Mouse (Mus musculus): Measurements from ENCODE around the gene Ccdc106. TPM values are rescaled to one million over a fixed set of nuclear protein-coding genes. Genes with fewer than 3 reads are reported as not detected.
"Not testable (repeated sequence)": the region's sequence is repeated elsewhere in the genome, so short reads cannot be mapped to it uniquely, and the experiment has no call there.

Ccdc106 gene
- polyA plus RNA-seq, 1 experiment from 2014 or later, result 2.9 TPM

DNA sequence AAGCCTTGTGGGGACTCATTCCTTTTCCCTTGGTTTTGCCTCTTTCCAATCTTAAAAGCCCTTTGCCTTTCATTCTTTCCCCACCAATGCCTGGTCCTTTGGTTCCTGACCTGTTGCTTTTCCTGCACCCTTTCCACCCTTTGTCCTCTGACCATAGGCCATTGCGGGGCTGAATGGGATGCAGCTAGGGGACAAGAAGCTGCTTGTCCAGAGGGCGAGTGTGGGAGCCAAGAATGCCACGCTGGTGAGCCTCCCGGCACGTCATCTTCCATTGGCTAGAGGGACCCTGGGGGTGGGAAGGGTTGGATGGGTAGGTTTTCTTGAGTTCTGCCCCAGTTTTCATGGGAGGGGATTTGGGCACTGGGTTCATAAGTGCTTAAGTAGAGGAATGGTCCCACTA, 54.6 kb downstream of the Ccdc106 start:
- Histone ChIP-seq H3K27me3 (ENCODE audit: control insufficient read depth, insufficient read depth, low read length) (no peaks in the 10 kb centered on the region), H3K4me3 (ENCODE audit: low read depth, low read length) (no peak overlapping the region), H3K9me3 (replicated peaks; ENCODE audit: control insufficient read depth, low read length) (no peaks in the 10 kb centered on the region), H3K36me3 (ENCODE audit: control insufficient read depth, insufficient read depth, low read length) (peaks cover 53% of the 10 kb centered on the region), H3K9ac (ENCODE audit: low read depth, low read length) (no peak overlapping the region), H3K27ac (ENCODE audit: low read depth, low read length) (no peak overlapping the region), H3K4me2 (no peak overlapping the region), H3K4me1 (ENCODE audit: control insufficient read depth, insufficient read depth, low read length) (peaks cover 2% of the 10 kb centered on the region; the same call in 1 of the 2 replicates)
- 93% methylated on average over 5 of the region's 5 CpGs for WGBS (ENCODE audit: insufficient replicate concordance)
- no peak for ATAC-seq (replicated peaks; ENCODE audit: insufficient number of reproducible peaks, low FRiP score, low TSS enrichment)

DNA sequence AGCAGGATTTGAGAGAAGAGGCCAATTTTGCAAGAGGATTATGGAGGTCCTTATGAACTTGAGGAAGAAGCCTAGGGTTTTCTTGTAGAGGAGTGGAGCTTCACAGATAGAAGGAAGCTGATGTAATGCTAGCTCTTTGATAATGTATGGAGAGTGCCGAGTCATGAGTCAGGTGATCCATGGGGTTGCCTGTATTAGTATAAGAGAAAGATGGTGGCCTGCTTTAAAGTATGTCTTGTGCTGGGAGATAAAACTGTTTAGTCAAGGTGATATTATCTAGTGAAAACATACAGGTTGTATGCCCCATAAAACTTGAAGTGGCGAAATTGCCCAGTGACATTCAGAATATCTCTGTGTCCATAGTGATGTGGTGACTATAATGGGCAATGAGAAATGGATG, 56.6 kb downstream of the Ccdc106 start:
- peaks cover 34% of the 10 kb centered on the region for H3K36me3 ChIP-seq (ENCODE audit: control insufficient read depth, insufficient read depth, low read length)
- H3K9ac ChIP-seq (ENCODE audit: low read depth, low read length), result no peak overlapping the region

DNA sequence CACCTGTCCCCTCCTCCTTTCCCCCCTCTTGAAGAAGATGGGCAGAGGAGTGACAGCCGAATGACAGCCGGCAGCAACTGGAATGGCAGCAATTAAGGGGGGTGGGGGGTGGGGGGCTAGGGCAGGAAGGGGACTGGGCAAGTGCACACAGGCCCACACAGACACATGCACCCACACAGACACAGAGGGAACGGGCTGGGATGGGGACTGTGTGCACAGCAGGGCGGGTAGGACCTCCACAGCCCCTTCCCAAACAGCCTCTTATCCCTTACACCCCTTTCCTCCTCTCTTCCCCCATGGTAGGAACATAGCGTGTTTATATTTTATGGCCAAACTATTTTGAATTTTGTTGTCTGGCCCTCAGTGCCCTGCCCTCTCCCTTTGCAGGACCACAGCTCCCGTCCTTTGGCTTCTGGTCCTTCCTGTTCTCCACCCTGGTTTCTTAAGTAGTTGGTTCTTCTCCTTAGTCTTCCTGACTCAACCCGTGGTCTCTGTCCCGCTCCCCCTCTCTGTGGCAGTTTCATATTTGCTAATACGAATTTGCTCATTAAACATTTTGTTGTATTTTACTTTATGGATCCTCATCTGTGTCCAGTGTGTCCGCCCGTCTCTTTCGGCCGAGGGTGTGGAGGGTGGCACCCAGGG, 59.1 kb downstream of the Ccdc106 start:
- Histone ChIP-seq H3K27ac (ENCODE audit: low read depth, low read length) (peak overlapping the region; percentile 95), H3K4me3 (ENCODE audit: low read depth, low read length) (peak overlapping the region; percentile 81), H3K4me1 (ENCODE audit: control insufficient read depth, insufficient read depth, low read length) (peaks cover 15% of the 10 kb centered on the region), H3K9ac (ENCODE audit: low read depth, low read length) (peak overlapping the region; percentile 91; the same call in 1 of the 2 replicates), H3K36me3 (ENCODE audit: control insufficient read depth, insufficient read depth, low read length) (peaks cover 21% of the 10 kb centered on the region), H3K4me2 (peak overlapping the region; percentile 70)
- WGBS (ENCODE audit: insufficient replicate concordance), result 50% methylated on average over 9 of the region's 13 CpGs
- H3K27me3 ChIP-seq (ENCODE audit: control insufficient read depth, insufficient read depth, low read length); H3K9me3 ChIP-seq (replicated peaks; ENCODE audit: control insufficient read depth, low read length): not testable (repeated sequence)
- ATAC-seq (replicated peaks; ENCODE audit: insufficient number of reproducible peaks, low FRiP score, low TSS enrichment), result 0 out of 2 replicates have a peak, but pooled peaks have one; percentile 7

More for the DNA sequence above, 56.6 kb downstream of the Ccdc106 start:
- Histone ChIP-seq H3K4me1 (ENCODE audit: control insufficient read depth, insufficient read depth, low read length) (peaks cover 12% of the 10 kb centered on the region), H3K27me3 (ENCODE audit: control insufficient read depth, insufficient read depth, low read length) (no peaks in the 10 kb centered on the region), H3K4me2 (no peak overlapping the region), H3K9me3 (replicated peaks; ENCODE audit: control insufficient read depth, low read length) (no peaks in the 10 kb centered on the region), H3K4me3 (ENCODE audit: low read depth, low read length) (no peak overlapping the region), H3K27ac (ENCODE audit: low read depth, low read length) (no peak overlapping the region)
- no peak for ATAC-seq (replicated peaks; ENCODE audit: insufficient number of reproducible peaks, low FRiP score, low TSS enrichment)
- WGBS (ENCODE audit: insufficient replicate concordance), result 76% methylated on average over 2 of the region's 2 CpGs

DNA sequence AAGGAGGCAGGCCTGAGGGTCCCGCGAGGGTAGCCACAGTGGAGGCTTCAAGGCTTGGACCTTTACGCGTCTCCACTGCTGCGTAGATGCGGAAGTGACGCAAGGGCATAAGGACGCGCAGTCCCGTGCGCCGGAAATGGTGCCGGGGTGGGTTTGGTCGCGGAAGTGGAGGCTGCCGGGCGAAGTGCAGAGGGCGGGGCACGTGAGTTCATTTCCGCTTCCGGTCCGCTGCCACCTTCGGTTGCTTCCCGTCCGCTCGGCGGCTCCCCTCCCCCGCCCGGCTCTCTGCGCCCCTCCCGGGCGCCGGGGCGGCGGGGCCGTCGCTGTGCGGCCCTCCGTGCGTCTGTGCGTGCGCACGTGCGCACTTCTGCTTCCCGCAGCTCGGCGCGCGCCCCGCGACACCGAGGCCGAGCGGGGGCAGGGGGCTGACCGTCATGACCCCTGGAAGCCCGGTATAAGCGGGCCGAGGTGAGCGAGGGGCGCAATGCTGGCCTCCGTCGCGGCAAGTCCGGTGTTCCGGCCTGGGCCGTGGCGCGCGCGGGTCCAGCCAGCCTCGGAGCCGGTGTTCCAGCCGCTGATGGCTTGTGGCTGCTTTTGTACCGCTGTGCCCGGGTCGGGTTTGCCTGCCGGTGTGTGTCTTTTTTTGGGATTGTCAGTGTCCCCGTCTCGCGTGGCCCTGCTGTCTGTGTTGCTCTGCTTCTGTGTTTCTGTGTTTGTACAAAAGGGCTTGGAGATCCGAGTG, 59.8 kb downstream of the Ccdc106 start, which contains the start of gene Epn1:
Epn1 (plus strand) TSS at position 226 of the 742 bp plus-strand sequence.
- peaks cover 15% of the 10 kb centered on the region for H3K4me1 ChIP-seq (ENCODE audit: control insufficient read depth, insufficient read depth, low read length)
- peak within 1 kb of the TSS; percentile 95 for H3K27ac ChIP-seq (ENCODE audit: low read depth, low read length)
- peaks cover 19% of the 10 kb centered on the region for H3K36me3 ChIP-seq (ENCODE audit: control insufficient read depth, insufficient read depth, low read length)
- H3K4me2 ChIP-seq, result peak within 1 kb of the TSS; percentile 70
- under 1% methylated on average over 81 of the region's 81 CpGs for WGBS (ENCODE audit: insufficient replicate concordance)
- peak within 1 kb of the TSS; percentile 81 for H3K4me3 ChIP-seq (ENCODE audit: low read depth, low read length)
- H3K9me3 ChIP-seq (replicated peaks; ENCODE audit: control insufficient read depth, low read length), result no peaks in the 10 kb centered on the region
- H3K9ac ChIP-seq (ENCODE audit: low read depth, low read length), result peak within 1 kb of the TSS; percentile 91
- H3K27me3 ChIP-seq (ENCODE audit: control insufficient read depth, insufficient read depth, low read length), result no peaks in the 10 kb centered on the region
- ATAC-seq (replicated peaks; ENCODE audit: insufficient number of reproducible peaks, low FRiP score, low TSS enrichment), result peak; percentile 95

DNA sequence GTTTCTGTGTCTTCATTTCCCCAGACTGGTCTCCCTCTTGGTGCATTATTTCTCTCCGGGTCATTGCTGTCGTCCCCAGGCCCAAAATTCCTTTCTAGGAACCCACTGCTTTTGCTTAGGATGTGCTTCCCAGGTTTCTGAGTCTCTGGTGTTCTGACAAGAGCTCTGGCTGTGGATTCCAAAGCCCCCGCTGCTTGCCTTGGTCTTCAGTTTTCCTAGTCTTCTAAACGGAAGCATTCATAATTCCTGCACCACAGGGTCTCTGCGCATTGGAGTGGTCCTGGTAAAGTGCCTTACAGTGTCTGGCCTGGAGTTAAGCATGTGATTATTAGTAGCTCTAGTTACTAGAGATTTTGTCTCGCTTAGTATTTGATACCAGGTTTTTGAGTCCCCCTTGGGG, 60.5 kb downstream of the Ccdc106 start:
- Histone ChIP-seq H3K4me1 (ENCODE audit: control insufficient read depth, insufficient read depth, low read length) (peaks cover 18% of the 10 kb centered on the region), H3K4me2 (peak overlapping the region; percentile 70), H3K9me3 (replicated peaks; ENCODE audit: control insufficient read depth, low read length) (no peaks in the 10 kb centered on the region), H3K27ac (ENCODE audit: low read depth, low read length) (peak overlapping the region; percentile 95), H3K4me3 (ENCODE audit: low read depth, low read length) (peak overlapping the region; percentile 81), H3K27me3 (ENCODE audit: control insufficient read depth, insufficient read depth, low read length) (no peaks in the 10 kb centered on the region), H3K9ac (ENCODE audit: low read depth, low read length) (peak overlapping the region; percentile 91), H3K36me3 (ENCODE audit: control insufficient read depth, insufficient read depth, low read length) (peaks cover 21% of the 10 kb centered on the region; the same call in 1 of the 2 replicates)
- 17% methylated on average over 6 of the region's 6 CpGs for WGBS (ENCODE audit: insufficient replicate concordance)
- ATAC-seq (replicated peaks; ENCODE audit: insufficient number of reproducible peaks, low FRiP score, low TSS enrichment), result no peak

DNA sequence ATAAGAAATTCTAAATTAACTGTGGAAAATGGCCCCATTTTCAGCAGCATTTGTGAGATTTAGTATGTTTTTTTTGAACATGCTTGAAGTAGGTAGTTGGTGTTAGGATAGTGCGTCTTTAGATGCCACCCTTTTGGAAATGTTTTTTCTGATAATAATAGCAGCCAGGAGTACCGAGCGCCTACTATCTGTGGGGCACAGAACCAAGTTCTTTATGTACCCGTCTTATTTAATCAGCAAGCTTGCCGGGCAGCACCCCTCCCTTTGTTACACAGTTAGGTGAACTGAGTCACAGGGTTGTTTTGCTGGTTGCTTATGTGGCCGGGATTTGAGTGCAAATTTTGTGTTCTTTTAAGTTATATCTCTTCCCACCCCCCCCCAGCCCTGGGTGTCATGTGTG, 60.9 kb downstream of the Ccdc106 start:
- Histone ChIP-seq H3K4me2 (peak overlapping the region; percentile 70), H3K27ac (ENCODE audit: low read depth, low read length) (peak overlapping the region; percentile 95), H3K27me3 (ENCODE audit: control insufficient read depth, insufficient read depth, low read length) (no peaks in the 10 kb centered on the region), H3K9ac (ENCODE audit: low read depth, low read length) (peak overlapping the region; percentile 91), H3K9me3 (replicated peaks; ENCODE audit: control insufficient read depth, low read length) (no peaks in the 10 kb centered on the region), H3K4me1 (ENCODE audit: control insufficient read depth, insufficient read depth, low read length) (peaks cover 16% of the 10 kb centered on the region), H3K36me3 (ENCODE audit: control insufficient read depth, insufficient read depth, low read length) (peaks cover 20% of the 10 kb centered on the region; the same call in 1 of the 2 replicates), H3K4me3 (ENCODE audit: low read depth, low read length) (peak overlapping the region; percentile 81)
- WGBS (ENCODE audit: insufficient replicate concordance), result 49% methylated on average over 6 of the region's 6 CpGs
- no peak for ATAC-seq (replicated peaks; ENCODE audit: insufficient number of reproducible peaks, low FRiP score, low TSS enrichment)

DNA sequence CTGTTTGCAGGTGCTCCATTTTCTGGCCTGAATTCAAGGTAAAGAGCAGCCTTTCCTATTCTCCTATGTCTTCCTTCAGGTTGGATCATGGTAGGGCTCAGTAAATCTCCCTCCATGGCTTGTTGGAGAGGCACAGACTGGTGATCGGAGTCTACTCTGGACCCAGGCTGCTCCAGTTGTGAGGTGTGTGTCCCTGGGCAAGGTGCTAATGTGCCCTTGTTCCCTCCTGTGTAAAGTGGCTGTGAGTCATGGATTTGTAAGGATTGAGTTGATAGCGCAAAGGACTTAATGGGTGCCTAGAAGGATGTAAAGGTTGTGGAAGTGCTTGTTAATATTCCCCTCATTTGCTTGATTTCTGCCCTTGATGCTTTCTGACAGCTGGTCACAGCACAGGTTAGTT, 61.6 kb downstream of the Ccdc106 start:
- Histone ChIP-seq H3K27ac (ENCODE audit: low read depth, low read length) (no peak overlapping the region), H3K9ac (ENCODE audit: low read depth, low read length) (no peak overlapping the region), H3K4me3 (ENCODE audit: low read depth, low read length) (peak overlapping the region; percentile 81; the same call in 1 of the 2 replicates), H3K27me3 (ENCODE audit: control insufficient read depth, insufficient read depth, low read length) (no peaks in the 10 kb centered on the region), H3K36me3 (ENCODE audit: control insufficient read depth, insufficient read depth, low read length) (peaks cover 17% of the 10 kb centered on the region; the same call in 1 of the 2 replicates), H3K4me2 (peak overlapping the region; percentile 70), H3K9me3 (replicated peaks; ENCODE audit: control insufficient read depth, low read length) (no peaks in the 10 kb centered on the region), H3K4me1 (ENCODE audit: control insufficient read depth, insufficient read depth, low read length) (peaks cover 15% of the 10 kb centered on the region)
- no peak for ATAC-seq (replicated peaks; ENCODE audit: insufficient number of reproducible peaks, low FRiP score, low TSS enrichment)
- WGBS (ENCODE audit: insufficient replicate concordance), result 87% methylated on average over 2 of the region's 2 CpGs

DNA sequence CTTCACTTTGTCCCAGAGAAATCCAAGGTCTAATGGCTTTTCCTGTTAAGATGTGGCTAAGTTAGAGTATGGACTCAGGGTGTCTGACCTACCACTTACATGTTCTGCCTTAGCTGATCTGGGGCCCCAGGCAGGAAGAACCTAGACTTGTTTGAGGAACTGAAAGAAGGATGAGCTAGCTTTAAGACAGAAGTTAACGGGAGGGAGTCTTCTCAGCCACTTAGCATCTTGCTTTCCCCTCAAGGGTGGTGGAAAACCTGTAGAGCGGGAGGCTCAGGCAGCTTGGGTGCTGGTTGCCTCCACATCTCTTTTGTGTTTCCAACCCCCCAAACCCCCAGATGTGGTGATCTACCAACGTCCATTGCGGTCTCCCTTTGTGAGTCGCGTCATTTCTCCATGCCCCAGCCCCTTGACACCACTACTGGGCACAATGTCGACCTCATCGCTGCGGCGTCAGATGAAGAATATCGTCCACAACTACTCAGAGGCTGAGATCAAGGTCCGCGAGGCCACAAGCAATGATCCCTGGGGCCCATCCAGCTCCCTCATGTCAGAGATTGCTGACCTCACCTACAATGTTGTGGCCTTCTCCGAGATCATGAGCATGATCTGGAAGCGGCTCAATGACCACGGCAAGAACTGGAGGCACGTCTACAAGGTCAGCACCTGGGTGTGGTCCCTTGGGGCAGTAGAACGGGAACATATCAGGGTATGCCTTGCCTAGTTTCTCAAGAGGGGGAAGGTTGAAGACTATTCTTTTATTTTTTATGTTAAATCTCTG, 63.2 kb downstream of the Ccdc106 start:
- Histone ChIP-seq H3K36me3 (ENCODE audit: control insufficient read depth, insufficient read depth, low read length) (peaks cover 13% of the 10 kb centered on the region; the same call in 1 of the 2 replicates), H3K27ac (ENCODE audit: low read depth, low read length) (no peak overlapping the region), H3K9me3 (replicated peaks; ENCODE audit: control insufficient read depth, low read length) (no peaks in the 10 kb centered on the region), H3K4me2 (no peak overlapping the region), H3K4me1 (ENCODE audit: control insufficient read depth, insufficient read depth, low read length) (peaks cover 15% of the 10 kb centered on the region), H3K9ac (ENCODE audit: low read depth, low read length) (no peak overlapping the region), H3K27me3 (ENCODE audit: control insufficient read depth, insufficient read depth, low read length) (no peaks in the 10 kb centered on the region), H3K4me3 (ENCODE audit: low read depth, low read length) (no peak overlapping the region)
- ATAC-seq (replicated peaks; ENCODE audit: insufficient number of reproducible peaks, low FRiP score, low TSS enrichment), result no peak
- 92% methylated on average over 18 of the region's 18 CpGs for WGBS (ENCODE audit: insufficient replicate concordance)
